Mouse (Mus musculus) cerebellum, adult 9-10 months (tissue): ENCODE results near the gene Slc39a7.
A peak's percentile ranks its signal among the peaks of the same experiment; 100 is the strongest.

Experiments
- DNase-seq: peaks from one replicate; pipeline ENCODE4 v3.0.0; 2022

Gene Slc39a7

GRCm38 (mm10) chr17:34031465-34032173 lies at the start of gene Slc39a7, which contains the start of gene Rxrb:
Slc39a7 (minus strand) TSS chr17:34031682.
Rxrb (plus strand) TSS chr17:34031812.
- DNase-seq: peak; percentile 98

- DNase-seq: peak; percentile 38
These were observed 48.1 kb upstream of the Slc39a7 start for GRCm38 (mm10) chr17:34079621-34080020.

- DNase-seq: no peak
These were observed 47.5 kb upstream of the Slc39a7 start for GRCm38 (mm10) chr17:34079002-34079401.

GRCm38 (mm10) chr17:34078148-34078547 lies 46.7 kb upstream of the Slc39a7 start:
- DNase-seq: no peak

- peak; percentile 58 for DNase-seq
These were observed 46.1 kb upstream of the Slc39a7 start for GRCm38 (mm10) chr17:34077549-34077948.

- DNase-seq: peak; percentile 68
These were observed 43.8 kb upstream of the Slc39a7 start for GRCm38 (mm10) chr17:34075271-34075670.

GRCm38 (mm10) chr17:34072091-34072490 lies 40.6 kb upstream of the Slc39a7 start:
- no peak for DNase-seq

- DNase-seq: no peak
These were observed 37.4 kb upstream of the Slc39a7 start for GRCm38 (mm10) chr17:34068864-34069263.

GRCm38 (mm10) chr17:34057224-34057623 lies 25.7 kb upstream of the Slc39a7 start:
- no peak for DNase-seq

- no peak for DNase-seq
These were observed 16.0 kb upstream of the Slc39a7 start for GRCm38 (mm10) chr17:34047404-34048050.

GRCm38 (mm10) chr17:34045941-34046340 lies 14.5 kb upstream of the Slc39a7 start:
- DNase-seq: no peak

GRCm38 (mm10) chr17:34039562-34040450 lies 8.3 kb upstream of the Slc39a7 start:
- DNase-seq: peak; percentile 27

GRCm38 (mm10) chr17:34038878-34039561 lies 7.5 kb upstream of the Slc39a7 start, which contains the start of gene Col11a2:
Col11a2 (plus strand) TSS chr17:34039437.
- peak; percentile 32 for DNase-seq

GRCm38 (mm10) chr17:34038440-34038839 lies 7.0 kb upstream of the Slc39a7 start:
- DNase-seq: peak; percentile 39

GRCm38 (mm10) chr17:34037241-34037640 lies 5.8 kb upstream of the Slc39a7 start:
- peak; percentile 15 for DNase-seq

- no peak for DNase-seq
These were observed 5.2 kb upstream of the Slc39a7 start for GRCm38 (mm10) chr17:34036647-34037046.

- DNase-seq: no peak
These were observed 4.0 kb upstream of the Slc39a7 start for GRCm38 (mm10) chr17:34035517-34035916.

GRCm38 (mm10) chr17:34034064-34034463 lies 2.6 kb upstream of the Slc39a7 start:
- DNase-seq: peak; percentile 78

GRCm38 (mm10) chr17:34033441-34033840 lies 2.0 kb upstream of the Slc39a7 start:
- peak; percentile 60 for DNase-seq

- DNase-seq: peak; percentile 62
These were observed 1.3 kb upstream of the Slc39a7 start for GRCm38 (mm10) chr17:34032806-34033205.

- peak; percentile 77 for DNase-seq
These were observed 721 bp upstream of the Slc39a7 start for GRCm38 (mm10) chr17:34032174-34032632.

- no peak for DNase-seq
These were observed 588 bp downstream of the Slc39a7 start for GRCm38 (mm10) chr17:34030861-34031326.
